Mouse (Mus musculus) limb, embryonic 14.5 days (tissue): Measurements from ENCODE around the gene Ldb3. TPM values are rescaled to one million over a fixed set of nuclear protein-coding genes. Genes with fewer than 3 reads are reported as not detected.

Experiments
- ATAC-seq: fragments of 200-750 bp; cut with Nextera tagmentation; 2 replicates; pipeline ENCODE4 v1.8.0; 2017; ENCODE audit warnings: low read depth, moderate number of reproducible peaks, moderate TSS enrichment; ENCODE audit not compliant: low FRiP score
- DNase-seq: peaks from one replicate; pipeline ENCODE4 v3.0.0-alpha.2; 2015; ENCODE audit warnings: low spot score
- H3K27ac ChIP-seq: fragments of 300-500 bp; sonication (generic); replicated peaks from 2 replicates; pipeline ENCODE4 v1.5.1; 2014; ENCODE audit warnings: low read depth, mild to moderate bottlenecking, low read length, moderate library complexity, mixed read lengths
- H3K27me3 ChIP-seq: fragments of 300-500 bp; sonication (generic); 2 replicates; pipeline ENCODE4 v1.6.1; 2014; ENCODE audit warnings: low read length, mixed read lengths; ENCODE audit not compliant: control insufficient read depth, insufficient read depth
- H3K36me3 ChIP-seq: fragments of 300-500 bp; sonication (generic); 2 replicates; pipeline ENCODE4 v1.6.1; 2014; ENCODE audit warnings: mild to moderate bottlenecking, low read length, moderate library complexity, mixed read lengths; ENCODE audit not compliant: control insufficient read depth, insufficient read depth
- H3K4me1 ChIP-seq: fragments of 300-500 bp; sonication (generic); 2 replicates; pipeline ENCODE4 v1.6.1; 2014; ENCODE audit warnings: antibody characterized with exemption, low read length, mixed read lengths; ENCODE audit not compliant: control insufficient read depth, insufficient read depth
- H3K4me2 ChIP-seq: fragments of 300-500 bp; sonication (generic); replicated peaks from 2 replicates; pipeline ENCODE4 v1.6.1; 2014; ENCODE audit warnings: low read depth, mild to moderate bottlenecking, low read length, moderate library complexity; ENCODE audit not compliant: severe bottlenecking
- H3K4me3 ChIP-seq: fragments of 300-500 bp; sonication (generic); replicated peaks from 2 replicates; pipeline ENCODE4 v1.5.1; 2014; ENCODE audit warnings: low read length
- H3K9ac ChIP-seq: fragments of 300-500 bp; sonication (generic); 2 replicates; pipeline ENCODE4 v1.6.1; 2014; ENCODE audit warnings: mild to moderate bottlenecking, low read depth, low read length, moderate library complexity; ENCODE audit not compliant: severe bottlenecking
- H3K9me3 ChIP-seq: fragments of 300-500 bp; sonication (generic); 2 replicates; pipeline ENCODE4 v1.6.1; 2016; ENCODE audit warnings: low read length; ENCODE audit not compliant: control insufficient read depth
- POLR2A ChIP-seq: fragments of 200-500 bp; IDR thresholded peaks from 2 replicates; pipeline ENCODE4 v1.8.0; 2012; ENCODE audit warnings: inconsistent platforms, mild to moderate bottlenecking, moderate library complexity, borderline replicate concordance; ENCODE audit not compliant: insufficient read depth, insufficient read length; ENCODE audit errors: extremely low read depth
- WGBS: fragments of 180-500 bp; shearing (Covaris S2); extraction: QIAGEN DNeasy Blood & Tissue Kit; methylation state at CpG from one replicate; pipeline ENCODE4 v1.1.7; 2014; 5-methylcytosine and 5-hydroxymethylcytosine counted together
- polyA plus RNA-seq, 2 experiments: library from polyadenylated mRNA; depleted of rRNA in 1 of 2; stranded (reverse) in 1 of 2; unstranded in 1 of 2; fragments of >200 nt; fragmentation: Nextera tagmentation in 1 of 2; extraction: Ambion mirVana in 1 of 2; gene quantifications; 2 replicates each; pipeline versions ENCODE4 v1.2.1 to v1.2.3; 2012 to 2014

The Ldb3 gene
- polyA plus RNA-seq, 2 experiments, result 26.6 to 37.7 TPM

DNA sequence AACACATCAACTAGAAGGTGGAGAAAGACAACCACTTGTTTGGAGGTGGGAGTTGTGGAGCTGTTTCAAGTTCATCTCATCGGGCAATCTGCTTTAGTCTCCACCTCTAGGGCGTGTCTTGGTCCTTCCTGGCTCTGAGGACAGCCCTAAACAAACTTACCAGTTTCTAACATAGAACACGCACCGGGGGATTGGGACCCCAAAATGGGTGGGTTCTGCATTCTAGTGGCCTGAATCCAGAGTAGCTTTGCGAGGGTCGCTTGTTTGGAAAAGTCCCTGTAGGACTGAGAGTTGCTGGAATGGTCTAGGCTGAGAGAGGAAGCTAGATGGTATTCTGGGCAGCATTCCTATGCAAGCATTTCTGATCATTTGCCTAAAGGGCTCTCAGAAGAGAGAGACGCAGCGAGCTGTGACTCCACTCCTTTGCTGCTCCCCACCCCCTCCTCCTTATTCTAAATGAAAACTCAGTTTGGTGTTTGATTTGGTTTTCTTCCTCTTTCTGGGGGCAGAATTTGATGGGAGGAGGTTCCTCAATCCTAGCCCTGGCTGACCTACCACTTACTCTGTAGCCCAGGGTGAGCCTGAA, 70.4 kb downstream of the Ldb3 start:
- Histone ChIP-seq H3K4me2 (no peak overlapping the region), H3K4me3 (no peak overlapping the region), H3K27ac (no peak overlapping the region), H3K27me3 (no peaks in the 10 kb centered on the region), H3K36me3 (no peaks in the 10 kb centered on the region), H3K9me3 (no peaks in the 10 kb centered on the region), H3K4me1 (peaks cover 7% of the 10 kb centered on the region; the same call in 1 of the 2 replicates), H3K9ac (no peak overlapping the region)
- ATAC-seq (no peak), DNase-seq (no peak)
- no peak for TF ChIP-seq POLR2A
- 73% methylated on average over 8 of the region's 8 CpGs for WGBS

DNA sequence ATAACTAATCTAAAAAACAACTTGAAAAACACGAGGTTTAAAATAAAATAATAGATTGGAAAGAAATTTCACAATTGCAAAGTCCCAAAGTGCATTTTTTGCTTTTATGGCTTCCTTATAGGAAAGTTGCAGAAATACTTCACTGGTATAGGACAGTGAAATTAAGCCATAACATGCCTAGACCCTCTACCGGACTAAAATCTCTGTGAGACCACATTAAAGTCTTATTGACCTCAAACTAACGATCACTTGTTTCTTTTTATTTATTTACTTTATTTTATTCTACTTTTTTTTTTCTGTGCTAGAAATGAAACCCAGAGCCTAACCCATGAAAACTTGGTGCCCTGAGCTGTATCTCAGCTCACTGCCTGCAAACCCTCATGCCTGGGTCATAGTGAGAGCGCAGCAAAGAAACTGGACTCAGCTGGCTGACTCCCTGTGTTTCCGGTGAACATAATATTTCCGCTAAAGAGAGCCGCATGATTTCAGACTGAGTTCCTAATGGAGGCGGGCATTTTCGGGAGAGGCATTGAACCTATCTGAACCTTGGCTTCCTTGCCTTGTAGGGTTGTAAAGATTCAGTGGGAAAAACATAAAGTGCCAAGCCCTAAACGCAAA, 71.4 kb downstream of the Ldb3 start:
- no peak for ATAC-seq

DNA sequence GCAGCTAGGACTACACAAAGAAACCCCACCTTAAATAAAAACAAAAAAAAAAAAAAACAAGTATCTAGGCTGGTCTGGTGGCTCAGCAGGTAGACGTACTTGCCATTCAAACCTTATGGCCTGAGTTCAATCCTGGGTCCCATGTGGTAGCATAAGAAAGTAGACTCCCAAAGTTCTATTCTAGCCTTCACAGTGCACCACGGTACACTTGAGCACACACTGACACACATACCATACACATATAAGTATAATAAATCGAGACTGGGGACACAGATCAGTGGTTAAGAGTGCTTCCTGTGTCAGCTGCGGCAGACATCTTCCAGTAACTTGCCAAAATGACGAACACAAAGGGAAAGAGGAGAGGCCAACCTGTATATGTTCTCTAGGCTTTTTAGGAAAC, 72.6 kb downstream of the Ldb3 start:
- Histone ChIP-seq H3K36me3 (no peaks in the 10 kb centered on the region), H3K4me1 (peaks cover 7% of the 10 kb centered on the region; the same call in 1 of the 2 replicates), H3K9ac (no peak overlapping the region), H3K27me3 (no peaks in the 10 kb centered on the region), H3K27ac (no peak overlapping the region), H3K4me3 (no peak overlapping the region), H3K4me2 (no peak overlapping the region), H3K9me3 (no peaks in the 10 kb centered on the region)
- WGBS, result 87% methylated on average over 5 of the region's 5 CpGs
- no peak for DNase-seq
- TF ChIP-seq POLR2A, result no peak
- no peak for ATAC-seq

More for the DNA sequence above, 71.4 kb downstream of the Ldb3 start:
- no peak overlapping the region for H3K9ac ChIP-seq
- DNase-seq, result no peak
- H3K27me3 ChIP-seq, result no peaks in the 10 kb centered on the region
- H3K4me3 ChIP-seq, result no peak overlapping the region
- H3K27ac ChIP-seq, result no peak overlapping the region
- TF ChIP-seq POLR2A, result no peak
- no peaks in the 10 kb centered on the region for H3K36me3 ChIP-seq
- no peak overlapping the region for H3K4me2 ChIP-seq
- no peaks in the 10 kb centered on the region for H3K9me3 ChIP-seq
- WGBS, result 60% methylated on average over 10 of the region's 10 CpGs
- peaks cover 7% of the 10 kb centered on the region; the same call in 1 of the 2 replicates for H3K4me1 ChIP-seq

DNA sequence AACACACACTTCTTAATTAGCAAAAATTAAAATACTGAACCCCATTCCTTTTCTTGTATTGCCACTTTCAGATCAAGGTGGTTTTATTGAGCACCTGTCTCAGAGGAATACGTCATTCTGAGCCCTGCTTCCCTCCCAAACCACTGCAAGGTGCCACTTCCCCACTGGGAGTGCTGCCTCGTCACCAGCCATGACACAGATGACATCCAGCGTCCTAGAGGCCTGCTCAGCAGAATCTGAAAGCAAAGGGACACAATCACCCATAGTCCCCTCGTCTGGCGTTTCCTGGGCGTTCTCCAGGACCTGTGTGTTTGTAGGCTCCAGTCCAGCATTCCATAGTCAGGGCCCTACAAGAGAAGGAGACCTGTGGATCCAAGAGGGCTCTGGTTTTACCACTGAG, 74.4 kb downstream of the Ldb3 start:
- TF ChIP-seq POLR2A, result no peak
- no peak for DNase-seq
- Histone ChIP-seq H3K4me1 (peaks cover 7% of the 10 kb centered on the region; the same call in 1 of the 2 replicates), H3K27ac (no peak overlapping the region), H3K36me3 (no peaks in the 10 kb centered on the region), H3K4me3 (no peak overlapping the region), H3K9me3 (no peaks in the 10 kb centered on the region), H3K27me3 (no peaks in the 10 kb centered on the region), H3K4me2 (no peak overlapping the region), H3K9ac (no peak overlapping the region)
- no peak for ATAC-seq
- 28% methylated on average over 6 of the region's 6 CpGs for WGBS

DNA sequence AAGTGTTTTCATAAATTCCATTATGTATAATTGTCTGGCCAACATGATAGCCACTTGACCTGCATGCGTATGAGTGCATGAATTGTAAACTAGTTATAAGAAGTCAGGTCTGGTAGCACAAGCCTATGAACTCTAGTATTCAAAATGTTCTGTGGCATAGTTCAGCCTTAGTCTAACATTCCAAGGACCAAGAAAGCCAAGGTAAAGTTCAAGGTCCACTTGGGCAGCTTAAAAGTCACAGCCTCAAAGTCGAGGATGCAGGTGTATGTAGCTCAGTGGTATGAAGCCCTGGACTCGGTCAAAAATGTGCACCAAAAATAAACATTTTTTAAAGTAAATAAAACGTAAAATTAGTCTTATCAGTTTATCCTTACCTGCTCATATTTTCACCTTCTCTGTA, 75.9 kb downstream of the Ldb3 start:
- no peak overlapping the region for H3K4me2 ChIP-seq
- ATAC-seq, result no peak

More for the DNA sequence above, 75.9 kb downstream of the Ldb3 start:
- WGBS, result 80% methylated on average over 4 of the region's 4 CpGs
- DNase-seq, result no peak
- Histone ChIP-seq H3K27me3 (no peaks in the 10 kb centered on the region), H3K9ac (no peak overlapping the region), H3K4me1 (peaks cover 19% of the 10 kb centered on the region; the same call in 1 of the 2 replicates), H3K9me3 (no peaks in the 10 kb centered on the region), H3K4me3 (no peak overlapping the region), H3K36me3 (no peaks in the 10 kb centered on the region), H3K27ac (no peak overlapping the region)
- TF ChIP-seq POLR2A, result no peak
